Mouse (Mus musculus): ENCODE data around the gene Pde4b. TPM values are rescaled to one million over a fixed set of nuclear protein-coding genes. Genes with fewer than 3 reads are reported as not detected.
A peak's percentile ranks its signal among the peaks of the same experiment; 100 is the strongest.

Pde4b gene
- polyA plus RNA-seq, 1 experiment from 2014 or later = 9.9 TPM

DNA sequence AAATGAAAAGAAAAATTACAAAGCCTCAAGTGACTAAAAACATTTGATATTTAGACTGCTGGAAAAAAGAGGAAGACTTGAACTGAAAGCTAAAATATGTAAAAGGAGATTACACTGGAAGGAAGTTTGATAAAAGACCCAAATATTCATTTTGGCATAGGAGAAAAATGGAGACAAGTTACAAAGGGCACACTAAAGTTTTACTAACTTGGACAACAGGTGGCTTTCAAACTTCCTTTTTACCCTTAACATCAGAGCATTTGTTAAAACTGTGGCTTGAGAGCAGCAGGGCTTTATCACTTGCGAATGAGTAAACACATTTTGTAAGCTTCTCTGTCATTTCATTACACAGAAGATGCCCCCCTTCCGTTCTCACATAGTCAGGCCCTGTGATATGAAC lies 492.4 kb downstream of the Pde4b start:
- H3K4me1 ChIP-seq = peaks cover 3% of the 10 kb centered on the region
- 80% methylated on average over 2 of the region's 2 CpGs for WGBS
- no peak overlapping the region for H3K27ac ChIP-seq (replicated peaks)
- no peak overlapping the region for H3K9ac ChIP-seq (replicated peaks)
- H3K4me2 ChIP-seq (replicated peaks) = no peak overlapping the region
- no peaks in the 10 kb centered on the region for H3K27me3 ChIP-seq
- no peak overlapping the region for H3K4me3 ChIP-seq
- no peaks in the 10 kb centered on the region for H3K9me3 ChIP-seq
- no peaks in the 10 kb centered on the region for H3K36me3 ChIP-seq
- ATAC-seq (ENCODE audit: low FRiP score, low read depth) = no peak

DNA sequence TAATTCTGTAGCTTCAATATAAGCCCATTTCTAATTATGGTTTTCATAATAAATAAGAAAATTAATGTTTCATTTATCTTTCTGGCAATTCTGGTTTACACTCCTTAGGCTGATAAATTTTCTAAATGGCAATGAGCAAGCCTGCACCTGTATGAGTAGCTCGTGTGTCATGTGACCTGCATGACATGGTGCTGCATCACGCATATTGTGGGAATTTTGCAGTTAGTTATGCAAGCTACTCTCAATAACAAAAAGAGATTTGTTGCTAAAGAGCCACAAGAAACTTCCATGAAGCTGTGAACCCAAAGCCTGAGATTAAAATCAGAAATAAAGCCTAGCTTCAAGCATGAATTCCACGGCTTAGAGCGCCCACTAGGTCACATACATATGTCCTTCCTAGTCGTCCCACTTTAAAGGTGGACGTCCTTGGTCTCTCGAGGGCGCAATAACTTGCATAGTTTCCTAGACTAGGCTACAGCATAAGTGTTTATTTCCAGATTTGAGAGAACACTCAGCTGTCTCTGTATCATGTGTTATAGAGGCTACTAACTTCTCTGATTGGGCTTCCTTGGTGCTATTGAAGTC lies 494.9 kb downstream of the Pde4b start:
- Histone ChIP-seq H3K4me2 (replicated peaks) (no peak overlapping the region), H3K36me3 (no peaks in the 10 kb centered on the region), H3K9ac (replicated peaks) (no peak overlapping the region), H3K27ac (replicated peaks) (no peak overlapping the region), H3K27me3 (no peaks in the 10 kb centered on the region), H3K4me3 (no peak overlapping the region), H3K9me3 (no peaks in the 10 kb centered on the region), H3K4me1 (peaks cover 5% of the 10 kb centered on the region)
- 90% methylated on average over 8 of the region's 8 CpGs for WGBS
- no peak for ATAC-seq (ENCODE audit: low FRiP score, low read depth)

DNA sequence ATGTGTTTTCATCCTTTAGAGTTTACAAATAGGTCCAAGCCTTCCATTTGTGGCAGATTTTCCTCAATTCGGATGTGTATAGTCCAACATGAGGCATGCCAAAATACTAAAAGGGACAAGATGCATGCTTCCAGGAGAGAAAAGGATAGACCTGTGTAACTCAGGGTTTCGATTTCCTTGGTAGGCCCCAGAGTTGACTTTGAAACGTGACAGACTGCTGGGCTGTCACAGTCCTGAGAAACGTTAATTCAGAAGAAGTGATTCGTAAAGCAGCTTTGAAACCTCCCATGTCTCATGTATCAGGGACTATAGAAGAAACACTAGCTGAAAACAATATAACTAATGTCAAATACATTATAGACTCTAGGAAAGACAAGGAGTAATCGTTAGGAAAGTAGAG lies 495.6 kb downstream of the Pde4b start:
- Histone ChIP-seq H3K27me3 (no peaks in the 10 kb centered on the region), H3K4me3 (no peak overlapping the region), H3K36me3 (no peaks in the 10 kb centered on the region), H3K4me2 (replicated peaks) (no peak overlapping the region), H3K27ac (replicated peaks) (no peak overlapping the region), H3K9ac (replicated peaks) (no peak overlapping the region), H3K4me1 (peaks cover 5% of the 10 kb centered on the region), H3K9me3 (no peaks in the 10 kb centered on the region)
- ATAC-seq (ENCODE audit: low FRiP score, low read depth) = no peak
- WGBS = 81% methylated on average over 6 of the region's 6 CpGs

GRCm38 (mm10) chr4:102583469-102583868 lies 496.1 kb downstream of the Pde4b start:
- H3K4me1 ChIP-seq = peaks cover 9% of the 10 kb centered on the region
- no peaks in the 10 kb centered on the region for H3K27me3 ChIP-seq
- no peak overlapping the region for H3K27ac ChIP-seq (replicated peaks)
- no peak for ATAC-seq (ENCODE audit: low FRiP score, low read depth)
- H3K9me3 ChIP-seq = no peaks in the 10 kb centered on the region
- no peak overlapping the region for H3K4me2 ChIP-seq (replicated peaks)
- no peak overlapping the region for H3K4me3 ChIP-seq
- H3K9ac ChIP-seq (replicated peaks) = no peak overlapping the region
- 93% methylated on average over 3 of the region's 3 CpGs for WGBS
- H3K36me3 ChIP-seq = no peaks in the 10 kb centered on the region

GRCm38 (mm10) chr4:102584601-102585265 lies 497.4 kb downstream of the Pde4b start:
- Histone ChIP-seq H3K9me3 (no peaks in the 10 kb centered on the region), H3K4me2 (replicated peaks) (no peak overlapping the region), H3K27me3 (no peaks in the 10 kb centered on the region), H3K4me1 (peaks cover 21% of the 10 kb centered on the region), H3K27ac (replicated peaks) (no peak overlapping the region), H3K4me3 (no peak overlapping the region), H3K9ac (replicated peaks) (no peak overlapping the region), H3K36me3 (no peaks in the 10 kb centered on the region)
- WGBS = 55% methylated on average over 6 of the region's 6 CpGs
- ATAC-seq (ENCODE audit: low FRiP score, low read depth) = no peak

DNA sequence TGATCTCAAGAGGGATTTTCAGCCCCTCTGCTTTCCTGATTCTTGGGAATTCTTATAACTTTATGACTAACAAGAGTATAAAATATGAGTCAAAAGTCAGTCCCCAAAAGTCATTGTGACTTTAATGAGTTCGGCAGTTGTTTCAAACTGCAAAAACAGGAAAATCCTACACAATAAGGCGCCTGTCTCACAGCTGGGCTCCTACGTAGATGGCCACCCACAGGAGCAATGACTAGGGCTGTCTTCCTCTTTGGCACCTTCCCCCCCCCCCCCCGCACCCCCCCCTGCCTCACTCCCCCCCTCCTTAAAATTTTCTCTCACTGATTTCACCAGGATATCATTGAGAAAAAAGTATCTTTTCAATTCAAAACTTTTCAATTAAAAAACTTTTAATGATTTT lies 498.2 kb downstream of the Pde4b start:
- ATAC-seq (ENCODE audit: low FRiP score, low read depth) = no peak
- H3K9me3 ChIP-seq = no peaks in the 10 kb centered on the region
- 49% methylated on average over 3 of the region's 4 CpGs for WGBS

GRCm38 (mm10) chr4:102586787-102587186 lies 499.4 kb downstream of the Pde4b start:
- WGBS = 91% methylated on average over 3 of the region's 3 CpGs
- Histone ChIP-seq H3K4me2 (replicated peaks) (no peak overlapping the region), H3K27ac (replicated peaks) (no peak overlapping the region)

More for the DNA sequence above, 498.2 kb downstream of the Pde4b start:
- no peak overlapping the region for H3K9ac ChIP-seq (replicated peaks)
- H3K4me2 ChIP-seq (replicated peaks) = no peak overlapping the region
- peaks cover 25% of the 10 kb centered on the region for H3K4me1 ChIP-seq
- no peaks in the 10 kb centered on the region for H3K36me3 ChIP-seq
- H3K4me3 ChIP-seq = no peak overlapping the region
- H3K27me3 ChIP-seq = no peaks in the 10 kb centered on the region
- H3K27ac ChIP-seq (replicated peaks) = no peak overlapping the region

GRCm38 (mm10) chr4:102588668-102589455 lies 501.5 kb downstream of the Pde4b start:
- Histone ChIP-seq H3K4me3 (peak overlapping the region; percentile 33), H3K36me3 (no peaks in the 10 kb centered on the region), H3K4me1 (peaks cover 48% of the 10 kb centered on the region), H3K4me2 (replicated peaks) (peak overlapping the region; percentile 56), H3K9ac (replicated peaks) (no peak overlapping the region), H3K9me3 (no peaks in the 10 kb centered on the region), H3K27me3 (no peaks in the 10 kb centered on the region), H3K27ac (replicated peaks) (peak overlapping the region; percentile 84)
- 21% methylated on average over 12 of the region's 12 CpGs for WGBS
- 0 out of 2 replicates have a peak, but pooled peaks have one; percentile 21 for ATAC-seq (ENCODE audit: low FRiP score, low read depth)

More at GRCm38 (mm10) chr4:102586787-102587186, 499.4 kb downstream of the Pde4b start:
- no peaks in the 10 kb centered on the region for H3K36me3 ChIP-seq
- no peak for ATAC-seq (ENCODE audit: low FRiP score, low read depth)
- no peak overlapping the region for H3K4me3 ChIP-seq
- H3K9ac ChIP-seq (replicated peaks) = no peak overlapping the region
- H3K9me3 ChIP-seq = no peaks in the 10 kb centered on the region
- no peaks in the 10 kb centered on the region for H3K27me3 ChIP-seq
- H3K4me1 ChIP-seq = peaks cover 37% of the 10 kb centered on the region

- H3K4me2 ChIP-seq (replicated peaks) = peak overlapping the region; percentile 56
- 3% methylated on average over 9 of the region's 9 CpGs for WGBS
- peak; percentile 80 for ATAC-seq (ENCODE audit: low FRiP score, low read depth)
- H3K4me1 ChIP-seq = peaks cover 48% of the 10 kb centered on the region
- peak overlapping the region; percentile 33 for H3K4me3 ChIP-seq
- H3K27ac ChIP-seq (replicated peaks) = peak overlapping the region; percentile 84
- H3K27me3 ChIP-seq = no peaks in the 10 kb centered on the region
- no peaks in the 10 kb centered on the region for H3K9me3 ChIP-seq
- peak overlapping the region; percentile 0; the same call in 1 of the 2 replicates for H3K9ac ChIP-seq (replicated peaks)
- no peaks in the 10 kb centered on the region for H3K36me3 ChIP-seq
Measured at GRCm38 (mm10) chr4:102589537-102590031, 502.2 kb downstream of the Pde4b start.

GRCm38 (mm10) chr4:102591798-102592197 lies 504.5 kb downstream of the Pde4b start:
- Histone ChIP-seq H3K4me1 (peaks cover 44% of the 10 kb centered on the region), H3K27me3 (no peaks in the 10 kb centered on the region), H3K9ac (replicated peaks) (peak overlapping the region; percentile 16; the same call in 1 of the 2 replicates), H3K36me3 (no peaks in the 10 kb centered on the region), H3K27ac (replicated peaks) (peak overlapping the region; percentile 68), H3K4me3 (no peak overlapping the region), H3K9me3 (no peaks in the 10 kb centered on the region), H3K4me2 (replicated peaks) (peak overlapping the region; percentile 31)
- ATAC-seq (ENCODE audit: low FRiP score, low read depth) = peak; percentile 45; the same call in 1 of the 2 replicates
- WGBS = 19% methylated on average over 4 of the region's 4 CpGs

DNA sequence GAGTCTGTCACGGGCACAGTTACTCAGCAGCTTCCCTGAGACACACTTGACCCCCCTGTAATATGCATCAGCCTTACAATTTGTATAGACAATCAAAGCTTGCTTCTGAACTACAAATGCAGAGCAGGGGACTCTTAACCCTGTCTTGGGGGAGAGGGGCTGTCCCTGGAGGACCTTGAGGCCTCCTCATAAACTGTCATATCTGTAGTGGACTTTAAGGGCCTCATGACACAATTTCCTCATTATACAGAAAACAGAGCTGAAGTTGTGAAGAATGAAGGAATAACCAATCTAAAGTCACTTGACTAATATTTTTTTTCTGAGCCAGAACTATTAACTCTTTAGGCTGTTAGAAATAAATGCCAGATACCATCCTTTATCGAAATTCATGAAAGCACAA lies 505.2 kb downstream of the Pde4b start:
- H3K4me2 ChIP-seq (replicated peaks) = peak overlapping the region; percentile 13; the same call in 1 of the 2 replicates
- ATAC-seq (ENCODE audit: low FRiP score, low read depth) = no peak
- no peaks in the 10 kb centered on the region for H3K36me3 ChIP-seq
- H3K27ac ChIP-seq (replicated peaks) = peak overlapping the region; percentile 68
- no peaks in the 10 kb centered on the region for H3K27me3 ChIP-seq
- no peak overlapping the region for H3K9ac ChIP-seq (replicated peaks)
- no peak overlapping the region for H3K4me3 ChIP-seq
- WGBS = 53% methylated on average over 2 of the region's 2 CpGs
- H3K9me3 ChIP-seq = no peaks in the 10 kb centered on the region
- H3K4me1 ChIP-seq = peaks cover 44% of the 10 kb centered on the region

DNA sequence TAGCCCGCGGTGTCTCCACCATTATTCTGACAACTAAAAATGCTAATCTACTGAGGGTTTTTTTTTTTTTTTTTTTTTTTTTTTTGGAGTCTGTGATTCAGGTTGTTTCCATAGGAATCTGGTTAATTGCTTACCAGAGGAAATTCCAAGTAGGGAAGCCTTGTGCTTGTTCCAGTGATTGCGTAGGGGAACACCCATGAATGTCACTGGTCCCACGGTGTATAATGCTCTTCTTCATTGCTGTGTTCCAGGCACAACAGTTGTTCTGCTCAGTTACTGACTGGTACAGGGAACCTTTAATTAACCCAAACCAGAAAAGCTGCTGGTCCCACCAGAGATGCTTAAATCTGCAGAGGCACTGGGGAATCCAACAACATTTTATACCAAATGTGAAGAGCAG lies 506.3 kb downstream of the Pde4b start:
- H3K4me3 ChIP-seq = no peak overlapping the region
- no peaks in the 10 kb centered on the region for H3K9me3 ChIP-seq
- H3K4me1 ChIP-seq = peaks cover 38% of the 10 kb centered on the region
- no peaks in the 10 kb centered on the region for H3K27me3 ChIP-seq
- no peaks in the 10 kb centered on the region for H3K36me3 ChIP-seq
- no peak for ATAC-seq (ENCODE audit: low FRiP score, low read depth)
- 61% methylated on average over 4 of the region's 4 CpGs for WGBS
- no peak overlapping the region for H3K27ac ChIP-seq (replicated peaks)
- no peak overlapping the region for H3K9ac ChIP-seq (replicated peaks)
- H3K4me2 ChIP-seq (replicated peaks) = no peak overlapping the region
